Mouse (Mus musculus): ENCODE data around the gene Pidd1.

The Pidd1 gene

DNA sequence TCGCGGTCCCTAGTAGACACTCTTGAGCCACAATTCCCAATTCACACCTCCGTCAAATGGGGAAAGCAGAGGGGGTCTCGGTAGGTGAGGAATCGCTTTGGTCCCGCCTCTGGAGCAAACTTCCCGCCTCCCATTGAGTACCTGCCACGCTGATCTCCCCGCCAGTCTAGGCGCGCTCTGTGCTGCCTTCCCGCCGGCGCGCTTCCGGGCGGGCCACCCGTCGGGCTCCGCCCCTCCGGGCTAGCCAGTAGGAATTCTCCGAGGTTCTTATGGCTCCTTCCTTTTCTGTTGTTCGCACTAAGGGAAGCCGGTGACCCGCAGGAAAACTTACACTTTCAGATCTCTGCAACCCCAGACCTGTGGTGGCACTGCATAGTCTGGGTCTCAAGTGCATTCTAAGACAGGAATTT lies at the start of gene Pidd1:
Gene Pidd1, minus strand, starts transcription at position 198 of the 410 bp plus-strand sequence.
- DNase-seq (ENCODE audit: low spot score in 2 of 2), result peak in 1 of 2 experiments; percentile 67

DNA sequence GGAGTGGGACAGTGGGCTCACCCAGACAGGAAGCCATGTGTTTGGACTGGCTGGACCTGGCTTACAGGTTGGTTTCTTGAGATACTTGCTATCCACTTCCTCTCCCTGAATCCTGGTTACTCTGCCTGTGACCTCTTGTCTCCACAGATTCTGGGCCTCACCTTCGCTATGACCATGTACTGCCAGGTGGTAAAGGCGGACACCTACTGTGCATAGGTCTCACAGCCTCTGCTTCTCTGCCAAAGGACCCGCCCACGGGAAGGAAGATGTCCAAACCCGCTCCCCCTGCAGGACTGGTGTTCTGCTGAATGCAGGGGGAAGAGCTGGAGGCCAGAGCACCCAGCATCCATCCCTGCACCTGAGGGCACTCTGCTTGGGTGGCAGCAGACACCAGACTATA lies 48.9 kb upstream of the Pidd1 start:
- DNase-seq (ENCODE audit: low spot score in 2 of 2), result no peak

DNA sequence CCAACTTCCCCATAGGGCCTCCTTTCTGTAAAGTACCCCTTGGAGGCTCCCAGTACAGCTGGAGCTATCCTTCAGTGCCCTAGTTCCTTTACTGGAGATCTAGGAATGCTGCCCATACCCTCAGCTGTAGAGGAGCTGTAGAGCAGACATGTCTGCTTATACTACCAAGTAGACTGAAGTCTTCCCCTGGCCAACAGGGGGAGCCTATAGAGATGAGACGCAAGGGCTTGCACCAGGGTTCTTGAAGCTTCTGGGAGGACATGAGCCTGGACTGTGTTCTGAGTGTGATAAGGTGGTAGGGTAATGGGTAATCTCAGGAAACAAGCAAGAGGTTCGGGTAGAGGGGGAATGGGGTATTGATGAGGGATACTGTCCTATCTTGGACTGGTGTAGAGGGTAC lies 47.3 kb upstream of the Pidd1 start:
- no peak for DNase-seq (ENCODE audit: low spot score in 2 of 2)

DNA sequence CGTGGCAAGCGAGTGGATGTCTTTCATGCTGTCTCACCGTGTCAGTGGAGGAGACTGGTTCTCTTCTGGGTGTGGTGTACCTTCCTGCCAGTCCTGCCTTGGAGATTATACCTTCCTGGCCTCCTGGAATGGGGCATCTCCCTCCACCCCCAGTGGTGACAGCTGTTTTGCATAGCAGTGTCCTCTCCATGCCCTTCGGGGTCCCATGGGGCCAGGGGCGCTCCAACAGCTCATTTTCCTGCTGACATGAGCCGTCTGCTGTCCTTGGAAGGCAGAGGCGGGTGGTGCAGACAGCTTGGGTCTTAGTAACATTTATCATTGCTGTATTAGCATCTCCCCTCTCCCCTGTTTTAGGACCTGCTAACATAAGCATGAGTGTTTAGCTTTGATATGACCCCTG lies 43.3 kb upstream of the Pidd1 start:
- no peak for DNase-seq (ENCODE audit: low spot score in 2 of 2)

DNA sequence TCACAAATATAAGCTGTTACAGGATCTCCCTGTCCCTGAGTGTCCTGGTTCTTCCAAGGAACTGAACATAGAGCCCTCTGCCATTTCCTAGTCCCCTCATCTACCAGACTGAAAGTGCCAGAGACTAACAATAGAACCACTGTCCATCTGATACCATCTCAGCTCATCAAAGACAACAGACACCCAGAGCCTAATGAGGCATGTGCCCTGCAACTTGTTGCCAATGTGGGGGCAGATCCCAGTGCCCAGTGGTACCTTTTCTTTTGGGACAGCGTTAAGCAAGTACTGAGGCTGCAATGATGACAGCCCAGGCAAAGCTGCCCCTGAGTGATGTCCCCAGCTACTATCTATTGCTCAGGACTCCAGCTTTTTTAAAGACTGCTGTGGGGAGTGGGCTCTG lies 42.4 kb upstream of the Pidd1 start:
- DNase-seq (ENCODE audit: low spot score in 2 of 2), result no peak

DNA sequence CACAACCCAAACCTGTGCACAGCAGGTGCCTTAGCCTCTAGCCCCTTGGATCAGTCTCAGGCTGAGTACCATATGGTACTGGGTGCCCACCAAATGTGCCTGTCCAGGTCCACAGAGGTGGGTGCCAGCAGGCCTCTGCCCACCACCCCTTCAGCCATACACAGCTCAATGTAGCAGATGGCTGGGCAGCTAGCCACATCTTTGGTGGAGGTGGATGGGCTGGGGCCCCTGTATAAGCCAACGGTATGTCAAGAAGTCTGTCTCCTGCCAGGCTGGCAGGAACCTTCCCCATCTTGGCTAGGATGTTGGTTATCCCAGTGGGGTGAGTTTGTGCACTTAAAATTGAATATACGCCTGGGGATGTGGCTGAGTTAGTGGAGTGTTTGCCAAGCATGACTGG lies 41.8 kb upstream of the Pidd1 start:
- DNase-seq (ENCODE audit: low spot score in 2 of 2), result no peak

DNA sequence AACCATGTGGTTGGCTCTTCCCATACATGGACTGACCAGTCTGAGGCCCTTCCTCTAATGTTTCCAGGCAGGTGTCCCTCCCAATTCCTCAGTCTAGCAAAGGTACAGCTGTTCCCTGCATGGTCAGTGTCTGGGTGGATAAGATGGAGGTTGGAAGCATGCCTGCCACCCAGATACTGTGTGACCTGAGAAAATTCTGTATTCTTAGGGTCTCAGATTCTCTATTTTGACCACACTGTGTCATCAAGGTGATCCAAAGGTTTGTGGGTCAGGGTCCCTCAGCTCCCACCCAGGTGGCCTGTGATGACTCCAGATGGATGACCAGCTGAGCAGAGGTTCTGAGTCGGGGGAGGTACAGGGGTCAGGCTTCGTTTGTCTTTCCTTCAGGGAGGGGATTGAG lies 41.4 kb upstream of the Pidd1 start:
- no peak for DNase-seq (ENCODE audit: low spot score in 2 of 2)

GRCm38 (mm10) chr7:141484186-141485120 lies 40.6 kb upstream of the Pidd1 start:
- DNase-seq (ENCODE audit: low spot score in 2 of 2), result no peak

- DNase-seq (ENCODE audit: low spot score in 2 of 2), result no peak
Measured at GRCm38 (mm10) chr7:141483114-141483653, 39.4 kb upstream of the Pidd1 start.

- no peak for DNase-seq (ENCODE audit: low spot score in 2 of 2)
Measured at GRCm38 (mm10) chr7:141482531-141483024, 38.8 kb upstream of the Pidd1 start.

GRCm38 (mm10) chr7:141481498-141482401 lies 37.9 kb upstream of the Pidd1 start:
- no peak for DNase-seq (ENCODE audit: low spot score in 2 of 2)

DNA sequence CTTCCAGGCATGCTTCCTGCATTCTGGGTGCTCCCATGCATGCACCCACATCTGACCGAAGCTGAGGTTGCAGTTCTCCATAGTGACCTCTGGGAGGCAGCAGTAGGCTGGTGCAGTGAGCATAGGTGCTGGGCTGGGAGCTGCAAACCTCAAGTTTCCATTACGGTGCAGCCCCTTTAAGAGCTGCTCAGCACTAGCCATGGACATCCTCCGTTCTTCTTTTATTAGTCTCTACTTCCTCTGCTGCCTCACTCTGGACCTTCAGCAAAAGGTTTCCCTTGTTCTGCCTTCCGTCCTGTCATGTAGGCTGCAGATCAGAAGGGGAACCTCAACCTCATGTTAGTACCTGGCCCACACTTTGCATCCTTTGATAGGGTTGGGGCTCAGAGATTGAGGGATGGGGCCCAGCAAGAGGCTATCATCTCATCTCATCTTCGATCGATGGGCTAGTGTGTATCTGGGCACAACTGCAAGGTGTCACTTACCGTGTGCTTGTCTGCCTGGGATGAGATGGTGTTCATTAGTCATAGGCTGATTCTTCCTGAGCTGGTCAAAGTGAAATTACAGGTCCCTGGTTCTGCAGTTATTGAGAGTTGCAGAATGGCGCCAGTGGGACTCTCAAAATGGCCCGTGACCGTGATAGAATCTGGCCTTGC lies 37.1 kb upstream of the Pidd1 start:
- peak in 1 of 2 experiments; percentile 53 for DNase-seq (ENCODE audit: low spot score in 2 of 2)

GRCm38 (mm10) chr7:141478270-141478748 lies 34.5 kb upstream of the Pidd1 start:
- no peak for DNase-seq (ENCODE audit: low spot score in 2 of 2)

DNA sequence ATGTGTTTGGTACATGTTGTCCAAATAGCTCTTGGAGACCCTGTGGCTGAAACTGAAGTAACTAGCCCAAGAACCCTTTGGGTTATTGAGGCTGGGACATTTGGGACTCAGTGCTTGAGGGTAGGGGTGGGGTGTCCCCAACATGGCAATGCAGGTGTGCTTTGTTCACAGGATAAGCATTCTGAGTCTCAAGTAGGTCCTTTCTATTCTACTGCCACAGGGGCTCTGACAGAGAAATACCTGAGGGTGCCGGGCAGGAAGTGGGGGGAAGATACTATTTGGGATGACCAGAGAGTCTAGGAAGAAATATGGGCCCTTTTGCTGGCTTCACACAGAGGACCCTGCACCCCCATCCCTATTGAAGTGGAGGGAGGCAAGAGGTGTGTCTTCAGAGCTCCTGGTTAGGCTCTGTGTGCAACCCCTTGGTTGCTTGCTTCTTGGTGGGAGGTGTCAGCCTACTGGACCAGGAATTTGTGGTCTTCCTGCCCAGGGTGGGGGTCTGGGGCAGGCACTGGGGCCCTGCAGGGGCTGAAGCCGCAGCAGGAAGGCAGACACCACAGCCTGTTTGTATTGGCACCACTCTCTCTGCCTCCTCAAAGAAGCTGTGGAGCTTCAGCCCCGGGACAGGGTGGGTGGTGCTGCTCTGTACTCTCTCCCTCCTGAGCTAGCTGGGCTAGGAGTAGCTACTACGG lies 33.9 kb upstream of the Pidd1 start:
- DNase-seq (ENCODE audit: low spot score in 2 of 2), result no peak

DNA sequence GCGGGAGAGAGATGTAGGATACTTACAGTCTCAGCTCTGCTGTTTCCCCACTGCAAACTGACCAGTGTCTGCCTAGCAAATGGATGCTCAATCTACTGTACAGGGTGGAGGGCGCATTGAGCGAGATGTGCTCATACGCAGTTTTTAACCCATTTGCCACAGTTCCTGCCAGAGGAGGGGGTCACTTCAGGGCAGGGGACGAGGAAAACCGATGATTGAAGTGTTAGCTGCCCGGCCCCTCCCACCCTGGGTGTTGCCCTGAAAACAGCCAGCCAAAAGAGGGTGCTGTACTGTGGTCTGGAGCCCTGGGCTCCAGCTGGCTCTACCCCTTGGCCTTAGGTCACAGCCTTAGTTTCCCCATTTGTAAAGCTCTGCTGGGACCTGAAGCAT lies 33.2 kb upstream of the Pidd1 start:
- no peak for DNase-seq (ENCODE audit: low spot score in 2 of 2)

DNA sequence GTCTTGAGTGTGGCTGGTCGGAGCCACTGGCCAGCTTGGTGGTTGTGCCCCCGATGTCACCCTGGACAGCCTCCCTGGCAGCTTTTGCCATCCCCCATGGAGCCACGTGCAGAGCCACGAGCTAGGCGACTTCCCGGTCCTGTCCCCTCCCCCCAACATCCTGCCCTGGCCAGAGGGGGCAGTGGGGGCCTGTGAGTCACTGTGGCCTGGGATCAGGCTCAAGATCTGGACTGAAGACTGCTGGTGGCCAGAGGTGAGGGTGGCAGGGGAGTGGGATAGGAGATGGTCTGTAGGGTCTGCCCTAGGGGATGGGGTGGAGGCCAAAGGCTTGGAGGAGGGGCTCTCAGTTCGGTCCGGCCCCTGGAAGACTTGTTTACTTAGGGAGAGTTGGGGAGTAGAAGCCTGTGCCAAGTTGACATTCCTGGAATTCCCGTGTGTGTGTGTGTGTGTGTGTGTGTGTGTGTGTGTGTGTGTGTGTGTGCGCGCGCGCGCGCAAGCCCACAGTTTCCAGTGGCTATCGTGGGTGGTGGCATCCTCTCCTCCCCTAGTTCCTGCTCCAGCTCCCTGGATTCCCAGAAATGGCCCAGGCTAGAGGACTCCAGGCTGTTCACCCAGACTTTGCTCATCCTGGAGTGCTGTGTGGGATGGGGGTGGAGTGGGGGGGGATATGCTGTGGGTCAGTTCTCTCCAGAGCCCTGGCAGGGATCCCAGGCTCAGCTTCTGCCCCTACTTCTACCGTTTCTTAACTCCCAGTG lies 32.6 kb upstream of the Pidd1 start:
- peak; percentile 80 to 82 for DNase-seq (ENCODE audit: low spot score in 2 of 2)

GRCm38 (mm10) chr7:141475805-141476158 lies 32.0 kb upstream of the Pidd1 start:
- DNase-seq (ENCODE audit: low spot score in 2 of 2), result no peak

- peak; percentile 78 to 82 for DNase-seq (ENCODE audit: low spot score in 2 of 2)
Measured at GRCm38 (mm10) chr7:141475011-141475804, 31.4 kb upstream of the Pidd1 start, which contains the start of the genes Polr2l and Tspan4. TSS of gene Polr2l (minus strand) at chr7:141475132. TSS of gene Tspan4 (plus strand) at chr7:141475240.

GRCm38 (mm10) chr7:141474160-141474559 lies 30.3 kb upstream of the Pidd1 start:
- no peak for DNase-seq (ENCODE audit: low spot score in 2 of 2)

Measured in urinary bladder, postnatal 4 days (tissue).